Mouse (Mus musculus): ENCODE results near the gene Zdhhc9.

The Zdhhc9 gene

GRCm38 (mm10) chrX:48126903-48127476 is 81.7 kb downstream of the Zdhhc9 start:
- no peak for DNase-seq (ENCODE audit: low spot score)

GRCm38 (mm10) chrX:48124132-48125071 is 84.3 kb downstream of the Zdhhc9 start:
- peak; percentile 59 for DNase-seq (ENCODE audit: low spot score)
